Mouse (Mus musculus) megakaryocyte-erythroid progenitor cell, adult 5-6 weeks (primary cell): ENCODE measurements around the gene Ramp1. TPM values are rescaled to one million over a fixed set of nuclear protein-coding genes. Genes with fewer than 3 reads are reported as not detected.

Experiments used
- total RNA-seq, 2 experiments: library from RNA; stranded (forward) in 1 of 2; stranded (reverse) in 1 of 2; fragments of 200-1000, 215-1000 nt in 1 of 2; fragments of >200 nt in 1 of 2; fragmentation: Nextera tagmentation in 1 of 2; gene quantifications; 2 replicates each; pipeline ENCODE4 v1.2.3; 2014 to 2017

Gene Ramp1
- total RNA-seq, 2 experiments from 2014 or later, result 18.7 to 28.4 TPM

Other genes starting within 250 kb of the Ramp1 start
- gene Prlh, start 226.7 kb upstream of the Ramp1 start, total RNA-seq (2014; fragmentation: Nextera tagmentation), result not detected in 2 replicates
- gene Prlh, start 226.7 kb upstream of the Ramp1 start, total RNA-seq (2017), result not detected in 2 replicates
- gene Rab17, start 210.2 kb upstream of the Ramp1 start, total RNA-seq (2014; fragmentation: Nextera tagmentation), result 0.69 TPM in 1 of 2 replicates, not detected in the other
- 0.47 and 1.1 TPM in 2 replicates for gene Rab17, start 210.2 kb upstream of the Ramp1 start, total RNA-seq (2017)
- 29.4 and 35.8 TPM in 2 replicates for gene Lrrfip1, start 181.1 kb upstream of the Ramp1 start, total RNA-seq (2014; fragmentation: Nextera tagmentation)
- gene Lrrfip1, start 181.1 kb upstream of the Ramp1 start, total RNA-seq (2017), result 42.4 and 70.7 TPM in 2 replicates
- gene Rbm44, start 34.7 kb upstream of the Ramp1 start, total RNA-seq (2014; fragmentation: Nextera tagmentation), result 3.8 and 9.0 TPM in 2 replicates
- gene Rbm44, start 34.7 kb upstream of the Ramp1 start, total RNA-seq (2017), result 5.6 and 11.7 TPM in 2 replicates
- gene Ube2f, start 70.5 kb downstream of the Ramp1 start, total RNA-seq (2014; fragmentation: Nextera tagmentation), result 69.5 and 73.1 TPM in 2 replicates
- 44.1 and 62.4 TPM in 2 replicates for gene Ube2f, start 70.5 kb downstream of the Ramp1 start, total RNA-seq (2017)
- 64.1 and 65.3 TPM in 2 replicates for gene Scly, start 118.5 kb downstream of the Ramp1 start, total RNA-seq (2014; fragmentation: Nextera tagmentation)
- 31.7 and 40.4 TPM in 2 replicates for gene Scly, start 118.5 kb downstream of the Ramp1 start, total RNA-seq (2017)
- 0.26 and 0.37 TPM in 2 replicates for gene Espnl, start 142.3 kb downstream of the Ramp1 start, total RNA-seq (2014; fragmentation: Nextera tagmentation)
- gene Espnl, start 142.3 kb downstream of the Ramp1 start, total RNA-seq (2017), result 0.15 TPM in 1 of 2 replicates, not detected in the other
- gene Klhl30, start 171.2 kb downstream of the Ramp1 start, total RNA-seq (2014; fragmentation: Nextera tagmentation), result 0.20 TPM in 1 of 2 replicates, not detected in the other
- not detected in 2 replicates for gene Klhl30, start 171.2 kb downstream of the Ramp1 start, total RNA-seq (2017)
- 2.0 and 2.3 TPM in 2 replicates for gene Erfe, start 186.6 kb downstream of the Ramp1 start, total RNA-seq (2014; fragmentation: Nextera tagmentation)
- gene Erfe, start 186.6 kb downstream of the Ramp1 start, total RNA-seq (2017), result 0.04 and 0.42 TPM in 2 replicates
- 137 and 199 TPM in 2 replicates for gene Ilkap, start 219.0 kb downstream of the Ramp1 start, total RNA-seq (2014; fragmentation: Nextera tagmentation)
- 163 and 170 TPM in 2 replicates for gene Ilkap, start 219.0 kb downstream of the Ramp1 start, total RNA-seq (2017)
- gene Hes6, start 234.2 kb downstream of the Ramp1 start, total RNA-seq (2014; fragmentation: Nextera tagmentation), result 20.1 and 22.5 TPM in 2 replicates
- gene Hes6, start 234.2 kb downstream of the Ramp1 start, total RNA-seq (2017), result 13.8 and 17.3 TPM in 2 replicates